Mouse (Mus musculus) megakaryocyte, embryonic 14.5 days (primary cell): ENCODE measurements around the gene Crtc2. TPM values are rescaled to one million over a fixed set of nuclear protein-coding genes. Genes with fewer than 3 reads are reported as not detected.

Experiments
- H3K27me3 ChIP-seq: replicated peaks from 2 replicates; pipeline ENCODE3; 2012; ENCODE audit warnings: inconsistent platforms
- H3K36me3 ChIP-seq: replicated peaks from 2 replicates; pipeline ENCODE3; 2012; ENCODE audit warnings: low read length, inconsistent platforms, mixed read lengths
- H3K4me1 ChIP-seq: 2 replicates; pipeline ENCODE4 v1.6.1; 2012; ENCODE audit warnings: inconsistent platforms
- H3K4me3 ChIP-seq: replicated peaks from 2 replicates; pipeline ENCODE3; 2012; ENCODE audit warnings: moderate library complexity, mild to moderate bottlenecking, inconsistent platforms
- H3K9me3 ChIP-seq: 2 replicates; pipeline ENCODE4 v1.6.1; 2012; ENCODE audit warnings: inconsistent platforms
- FLI1 ChIP-seq: IDR thresholded peaks from 2 replicates; pipeline ENCODE4 v1.6.1; 2012; ENCODE audit warnings: low read length, inconsistent platforms, mixed read lengths
- GATA1 ChIP-seq: IDR thresholded peaks from 3 replicates; pipeline ENCODE4 v1.6.1; 2012; ENCODE audit warnings: mixed read lengths, low read length, inconsistent platforms, borderline replicate concordance
- polyA plus RNA-seq: library from polyadenylated mRNA; stranded (reverse); fragments of >175 nt; gene quantifications from 2 replicates; pipeline ENCODE4 v1.2.3, GENCODE M21; 2012; ENCODE audit warnings: low replicate concordance; ENCODE audit not compliant: insufficient read depth

Gene Crtc2
- polyA plus RNA-seq, 1 experiment, result 53.7 TPM

- H3K36me3 ChIP-seq, result peaks cover 76% of the 10 kb centered on the region
- H3K9me3 ChIP-seq, result no peaks in the 10 kb centered on the region
- no peak for TF ChIP-seq GATA1
- peaks cover 73% of the 10 kb centered on the region for H3K4me1 ChIP-seq
- no peaks in the 10 kb centered on the region for H3K27me3 ChIP-seq
- peak overlapping the region; percentile 95 for H3K4me3 ChIP-seq
Observed at GRCm38 (mm10) chr3:90266901-90267775, 13.2 kb downstream of the Crtc2 start.

GRCm38 (mm10) chr3:90268190-90268589 is 14.2 kb downstream of the Crtc2 start:
- peaks cover 76% of the 10 kb centered on the region for H3K36me3 ChIP-seq
- no peaks in the 10 kb centered on the region for H3K27me3 ChIP-seq
- no peaks in the 10 kb centered on the region for H3K9me3 ChIP-seq
- peaks cover 72% of the 10 kb centered on the region for H3K4me1 ChIP-seq
- TF ChIP-seq FLI1 (no peak), GATA1 (no peak)
- peak overlapping the region; percentile 64 for H3K4me3 ChIP-seq

- Histone ChIP-seq H3K36me3 (peaks cover 76% of the 10 kb centered on the region), H3K27me3 (no peaks in the 10 kb centered on the region), H3K4me1 (peaks cover 66% of the 10 kb centered on the region), H3K9me3 (no peaks in the 10 kb centered on the region), H3K4me3 (no peak overlapping the region)
- TF ChIP-seq GATA1 (no peak), FLI1 (no peak)
Observed at GRCm38 (mm10) chr3:90268971-90269370, 15.0 kb downstream of the Crtc2 start.

- Histone ChIP-seq H3K36me3 (peaks cover 87% of the 10 kb centered on the region), H3K4me3 (no peak overlapping the region), H3K27me3 (no peaks in the 10 kb centered on the region), H3K9me3 (no peaks in the 10 kb centered on the region), H3K4me1 (peaks cover 57% of the 10 kb centered on the region)
- no peak for TF ChIP-seq GATA1
- TF ChIP-seq FLI1, result no peak
Observed at GRCm38 (mm10) chr3:90270784-90271183, 16.8 kb downstream of the Crtc2 start.

- Histone ChIP-seq H3K9me3 (no peaks in the 10 kb centered on the region), H3K4me1 (peaks cover 44% of the 10 kb centered on the region), H3K27me3 (no peaks in the 10 kb centered on the region), H3K36me3 (peaks cover 100% of the 10 kb centered on the region), H3K4me3 (no peak overlapping the region)
- TF ChIP-seq GATA1 (no peak), FLI1 (no peak)
Observed at GRCm38 (mm10) chr3:90272170-90272569, 18.2 kb downstream of the Crtc2 start.

- Histone ChIP-seq H3K9me3 (no peaks in the 10 kb centered on the region), H3K4me3 (no peak overlapping the region), H3K4me1 (peaks cover 34% of the 10 kb centered on the region), H3K36me3 (peaks cover 100% of the 10 kb centered on the region), H3K27me3 (no peaks in the 10 kb centered on the region)
- TF ChIP-seq GATA1 (no peak), FLI1 (no peak)
Observed at GRCm38 (mm10) chr3:90273855-90274254, 19.9 kb downstream of the Crtc2 start.

- TF ChIP-seq FLI1 (no peak), GATA1 (no peak)
- Histone ChIP-seq H3K4me1 (peaks cover 24% of the 10 kb centered on the region), H3K36me3 (peaks cover 100% of the 10 kb centered on the region), H3K4me3 (no peak overlapping the region), H3K27me3 (no peaks in the 10 kb centered on the region), H3K9me3 (no peaks in the 10 kb centered on the region)
Observed at GRCm38 (mm10) chr3:90275286-90275685, 21.3 kb downstream of the Crtc2 start.

GRCm38 (mm10) chr3:90276858-90277257 is 22.9 kb downstream of the Crtc2 start:
- Histone ChIP-seq H3K9me3 (no peaks in the 10 kb centered on the region), H3K4me3 (no peak overlapping the region), H3K36me3 (peaks cover 99% of the 10 kb centered on the region), H3K4me1 (peaks cover 17% of the 10 kb centered on the region), H3K27me3 (no peaks in the 10 kb centered on the region)
- TF ChIP-seq FLI1 (no peak), GATA1 (no peak)

GRCm38 (mm10) chr3:90277793-90278192 is 23.8 kb downstream of the Crtc2 start:
- Histone ChIP-seq H3K36me3 (peaks cover 95% of the 10 kb centered on the region), H3K9me3 (no peaks in the 10 kb centered on the region), H3K4me1 (peaks cover 7% of the 10 kb centered on the region), H3K4me3 (no peak overlapping the region), H3K27me3 (no peaks in the 10 kb centered on the region)
- TF ChIP-seq GATA1 (no peak), FLI1 (no peak)

- peaks cover 6% of the 10 kb centered on the region; the same call in 1 of the 2 replicates for H3K4me1 ChIP-seq
- no peaks in the 10 kb centered on the region for H3K27me3 ChIP-seq
- H3K36me3 ChIP-seq, result peaks cover 95% of the 10 kb centered on the region
- H3K9me3 ChIP-seq, result no peaks in the 10 kb centered on the region
- no peak for TF ChIP-seq GATA1
- no peak for TF ChIP-seq FLI1
- no peak overlapping the region for H3K4me3 ChIP-seq
Observed at GRCm38 (mm10) chr3:90278211-90278610, 24.2 kb downstream of the Crtc2 start.
